Mouse (Mus musculus) neutrophil, adult 83 days (primary cell): ENCODE results near the gene Gm732. TPM values are rescaled to one million over a fixed set of nuclear protein-coding genes. Genes with fewer than 3 reads are reported as not detected.

Source experiments
- total RNA-seq, 2 experiments: library from RNA; stranded (reverse); gene quantifications; one replicate each; pipeline ENCODE4 v1.2.4; 2023

Gene Gm732
- not detected for total RNA-seq

DNA sequence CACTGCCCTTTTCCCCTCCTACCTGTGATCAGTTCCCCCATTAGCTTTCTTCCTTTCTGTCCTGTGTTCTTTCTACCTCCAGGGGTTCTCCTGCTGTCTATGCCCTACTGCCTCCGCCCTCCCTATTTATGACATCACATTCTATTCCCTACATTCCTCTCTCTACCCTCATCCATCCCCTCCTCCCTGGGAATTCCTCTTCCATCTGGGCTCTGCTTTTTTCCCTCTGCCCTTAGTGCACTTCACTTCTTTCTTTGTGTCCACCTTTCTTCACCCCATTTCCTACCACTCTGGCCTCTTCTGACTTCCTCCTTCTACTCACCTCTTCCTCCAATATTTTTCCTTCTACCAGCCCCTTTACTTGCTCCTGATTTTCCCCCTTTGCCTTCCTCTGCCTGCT is at the start of gene Gm732:
Gene Gm732 (minus strand): TSS at position 101 of the 400 bp plus-strand sequence.

Other genes with a start within 250 kb of the Gm732 start
- gene Tent5d, start 155.9 kb downstream of the Gm732 start, total RNA-seq: not detected
- 1 to 10 TPM; 6.5 to 8.0 TPM for gene 2610002M06Rik, start 132.1 kb downstream of the Gm732 start, total RNA-seq